Mouse (Mus musculus): Measurements from ENCODE around the gene Tubd1. TPM values are rescaled to one million over a fixed set of nuclear protein-coding genes. Genes with fewer than 3 reads are reported as not detected.

Gene Tubd1
- polyA plus RNA-seq, 1 experiment, result 7.5 TPM

- H3K4me1 ChIP-seq (ENCODE audit: control insufficient read depth, insufficient read depth, insufficient read length, low read length), result peaks cover 6% of the 10 kb centered on the region
- H3K27ac ChIP-seq (replicated peaks; ENCODE audit: low read depth, low read length), result peak overlapping the region; percentile 89
- peak overlapping the region; percentile 58 for H3K4me3 ChIP-seq (ENCODE audit: insufficient read depth, low read depth, low read length)
Measured at GRCm38 (mm10) chr11:86584898-86585597, 40.3 kb downstream of the Tubd1 start.

GRCm38 (mm10) chr11:86585598-86585984, 40.8 kb downstream of the Tubd1 start:
- H3K4me3 ChIP-seq (ENCODE audit: insufficient read depth, low read depth, low read length), result peak overlapping the region; percentile 58
- peaks cover under 1% of the 10 kb centered on the region for H3K4me1 ChIP-seq (ENCODE audit: control insufficient read depth, insufficient read depth, insufficient read length, low read length)
- H3K27ac ChIP-seq (replicated peaks; ENCODE audit: low read depth, low read length), result peak overlapping the region; percentile 89

DNA sequence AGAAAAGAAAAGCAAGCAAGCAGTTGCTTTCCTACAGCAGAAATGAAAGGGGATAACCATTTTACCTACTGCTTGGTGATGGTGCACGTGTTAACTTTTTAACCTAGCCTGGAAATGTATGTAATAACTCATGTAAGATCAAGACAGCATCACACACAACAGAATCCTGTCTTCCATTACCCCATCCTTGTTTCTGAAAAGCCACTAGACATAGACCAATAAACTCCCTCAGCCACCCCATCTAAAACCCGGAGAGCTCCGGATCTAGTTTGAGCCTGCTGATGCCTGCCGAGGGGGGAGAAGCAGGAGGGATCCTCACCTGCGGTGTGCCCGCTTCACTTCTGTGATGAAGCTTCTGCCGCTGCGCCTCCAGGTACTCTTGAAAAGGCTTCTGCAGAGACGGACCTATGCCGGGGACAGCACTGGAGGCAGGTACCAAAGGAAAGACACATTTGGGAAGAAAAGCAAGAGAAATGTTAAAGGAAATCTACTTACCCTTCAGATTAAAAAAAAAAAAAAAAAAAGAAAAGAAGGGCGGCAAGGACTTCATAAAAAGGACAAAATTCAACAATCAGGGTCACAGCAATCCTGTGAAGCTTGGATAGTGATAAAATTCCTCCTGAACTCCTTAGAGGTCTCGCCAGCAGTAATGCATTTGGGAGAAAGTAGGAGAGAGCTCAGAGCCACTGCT, 41.5 kb downstream of the Tubd1 start:
- peak overlapping the region; percentile 77 for H3K4me3 ChIP-seq (ENCODE audit: insufficient read depth, low read depth, low read length)
- H3K4me1 ChIP-seq (ENCODE audit: control insufficient read depth, insufficient read depth, insufficient read length, low read length), result no peaks in the 10 kb centered on the region
- peak overlapping the region; percentile 96 for H3K27ac ChIP-seq (replicated peaks; ENCODE audit: low read depth, low read length)

DNA sequence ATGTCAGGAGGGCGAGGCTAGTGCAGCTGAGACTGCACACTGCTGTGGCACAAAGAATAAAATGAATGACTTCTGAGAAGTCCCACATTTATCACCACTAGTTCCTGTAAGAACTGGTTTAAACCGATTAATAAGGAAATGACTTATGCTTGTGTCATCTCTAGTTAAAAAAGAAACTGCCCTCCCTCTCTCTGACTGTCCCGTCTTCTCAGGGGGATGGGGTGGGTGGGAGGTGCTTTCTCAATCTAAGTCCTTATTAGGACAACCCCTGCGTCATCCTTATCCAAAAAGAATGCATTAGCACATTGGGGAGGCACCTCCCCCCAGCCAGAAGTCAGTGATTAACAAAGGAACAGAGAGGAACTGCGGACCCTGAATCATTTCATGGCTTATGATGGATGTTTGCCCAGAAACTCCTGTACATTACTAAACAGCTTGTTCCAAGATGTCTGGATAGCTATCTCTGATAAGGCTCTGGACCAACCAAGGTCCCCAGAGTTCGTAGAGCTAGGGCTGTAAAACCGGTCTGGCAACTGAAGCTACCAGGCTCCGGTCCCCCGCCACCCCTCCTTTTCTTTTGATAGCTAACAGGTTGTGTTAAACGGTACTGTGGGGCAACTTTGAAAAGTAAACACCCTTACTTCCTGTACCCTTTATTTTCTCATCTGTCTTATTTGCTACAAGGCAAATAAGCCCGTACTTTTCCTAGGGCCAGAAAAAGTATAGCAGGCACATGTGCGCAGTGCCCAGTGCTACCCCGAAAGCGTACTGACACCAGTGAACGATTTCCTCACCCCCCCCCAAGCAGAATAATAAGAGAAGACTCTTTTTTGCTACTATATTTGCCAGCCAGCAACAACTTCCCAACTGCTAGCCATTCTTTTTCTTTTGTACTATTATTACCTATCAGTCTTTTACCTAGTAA, 42.3 kb downstream of the Tubd1 start:
- H3K4me1 ChIP-seq (ENCODE audit: control insufficient read depth, insufficient read depth, insufficient read length, low read length), result no peaks in the 10 kb centered on the region
- peak overlapping the region; percentile 77 for H3K4me3 ChIP-seq (ENCODE audit: insufficient read depth, low read depth, low read length)
- peak overlapping the region; percentile 96 for H3K27ac ChIP-seq (replicated peaks; ENCODE audit: low read depth, low read length)

- Histone ChIP-seq H3K27ac (replicated peaks; ENCODE audit: low read depth, low read length) (peak overlapping the region; percentile 96), H3K4me3 (ENCODE audit: insufficient read depth, low read depth, low read length) (no peak overlapping the region)
Measured at GRCm38 (mm10) chr11:86587830-86588229, 43.0 kb downstream of the Tubd1 start.

DNA sequence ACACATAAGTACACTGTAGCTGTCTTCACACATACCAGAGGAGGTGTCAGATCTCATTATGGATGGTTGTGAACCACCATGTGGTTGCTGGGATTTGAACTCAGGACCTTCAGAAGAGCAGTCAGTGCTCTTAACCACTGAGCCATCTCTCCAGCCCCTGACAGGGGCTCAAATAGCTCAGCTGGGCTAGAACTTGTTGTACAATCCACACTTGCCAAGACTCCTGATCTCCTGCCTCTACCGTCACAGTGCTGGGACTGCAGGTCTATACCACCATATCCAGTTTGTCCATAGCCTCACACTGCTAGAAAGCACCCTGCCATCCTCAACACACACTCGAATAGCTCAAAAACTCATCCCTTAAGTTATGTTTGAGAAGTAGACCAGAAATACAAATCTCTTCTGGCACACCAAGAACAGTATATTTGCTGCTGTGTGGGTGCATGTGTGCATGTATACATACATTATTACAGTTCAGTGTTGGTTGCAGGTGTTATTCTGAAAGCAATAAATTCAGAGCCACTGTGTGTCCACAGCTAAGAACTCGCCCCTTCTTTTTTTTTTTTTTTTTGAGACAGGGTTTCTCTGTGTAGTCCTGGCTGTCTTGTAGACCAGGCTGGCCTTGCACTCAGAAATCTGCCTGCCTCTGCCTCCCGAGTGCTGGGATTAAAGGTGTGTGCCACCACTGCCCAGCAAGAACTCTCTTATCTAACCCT, 44.0 kb downstream of the Tubd1 start:
- no peaks in the 10 kb centered on the region for H3K4me1 ChIP-seq (ENCODE audit: control insufficient read depth, insufficient read depth, insufficient read length, low read length)
- H3K27ac ChIP-seq (replicated peaks; ENCODE audit: low read depth, low read length), result no peak overlapping the region
- H3K4me3 ChIP-seq (ENCODE audit: insufficient read depth, low read depth, low read length), result no peak overlapping the region

More at GRCm38 (mm10) chr11:86587830-86588229, 43.0 kb downstream of the Tubd1 start:
- no peaks in the 10 kb centered on the region for H3K4me1 ChIP-seq (ENCODE audit: control insufficient read depth, insufficient read depth, insufficient read length, low read length)

DNA sequence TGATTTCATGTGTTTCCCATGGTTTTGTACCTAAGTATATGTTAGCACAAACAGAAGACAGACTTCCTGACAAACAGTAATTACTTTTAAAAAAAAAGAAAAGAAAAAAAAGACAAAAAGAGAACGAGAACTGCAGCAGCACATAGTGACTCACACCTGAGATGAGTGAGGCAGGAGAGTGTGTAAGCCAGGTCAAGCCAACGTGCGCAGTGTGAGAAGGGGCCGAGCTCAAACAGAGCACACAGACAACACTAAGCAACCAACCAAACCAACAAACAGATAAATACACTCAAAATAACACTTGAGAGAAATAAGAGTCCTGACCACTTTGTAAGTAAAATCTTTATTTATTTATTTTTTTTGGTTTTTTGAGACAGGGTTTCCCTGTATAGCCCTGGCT, 45.3 kb downstream of the Tubd1 start:
- Histone ChIP-seq H3K4me3 (ENCODE audit: insufficient read depth, low read depth, low read length) (no peak overlapping the region), H3K27ac (replicated peaks; ENCODE audit: low read depth, low read length) (no peak overlapping the region), H3K4me1 (ENCODE audit: control insufficient read depth, insufficient read depth, insufficient read length, low read length) (peaks cover 5% of the 10 kb centered on the region)

DNA sequence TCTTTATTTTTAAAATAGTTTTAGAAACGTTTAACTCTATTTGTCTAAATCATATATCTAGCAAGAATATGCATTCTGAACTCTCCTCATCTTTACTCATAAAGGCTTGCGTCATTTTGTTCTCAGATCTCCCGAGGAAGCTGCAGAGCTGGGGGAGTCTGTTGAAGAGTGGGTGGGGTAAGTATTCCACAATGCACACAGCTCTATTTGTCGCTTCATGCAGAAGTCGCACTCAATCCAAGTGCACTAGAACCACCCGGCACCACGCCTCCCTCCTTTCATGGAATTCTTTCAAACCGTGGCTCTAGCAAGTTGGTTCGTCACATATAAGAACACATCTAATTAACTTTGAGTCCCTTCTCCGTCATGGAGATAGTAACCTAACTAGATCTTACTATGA, 45.8 kb downstream of the Tubd1 start:
- Histone ChIP-seq H3K4me3 (ENCODE audit: insufficient read depth, low read depth, low read length) (no peak overlapping the region), H3K4me1 (ENCODE audit: control insufficient read depth, insufficient read depth, insufficient read length, low read length) (peaks cover 5% of the 10 kb centered on the region), H3K27ac (replicated peaks; ENCODE audit: low read depth, low read length) (no peak overlapping the region)

- Histone ChIP-seq H3K27ac (replicated peaks; ENCODE audit: low read depth, low read length) (no peak overlapping the region), H3K4me1 (ENCODE audit: control insufficient read depth, insufficient read depth, insufficient read length, low read length) (peaks cover 5% of the 10 kb centered on the region), H3K4me3 (ENCODE audit: insufficient read depth, low read depth, low read length) (no peak overlapping the region)
Measured at GRCm38 (mm10) chr11:86591301-86591845, 46.6 kb downstream of the Tubd1 start.

- peak overlapping the region; percentile 66 for H3K27ac ChIP-seq (replicated peaks; ENCODE audit: low read depth, low read length)
- H3K4me1 ChIP-seq (ENCODE audit: control insufficient read depth, insufficient read depth, insufficient read length, low read length), result peaks cover 5% of the 10 kb centered on the region
- no peak overlapping the region for H3K4me3 ChIP-seq (ENCODE audit: insufficient read depth, low read depth, low read length)
Measured at GRCm38 (mm10) chr11:86591931-86592616, 47.3 kb downstream of the Tubd1 start.

GRCm38 (mm10) chr11:86592993-86593392, 48.2 kb downstream of the Tubd1 start:
- Histone ChIP-seq H3K27ac (replicated peaks; ENCODE audit: low read depth, low read length) (peak overlapping the region; percentile 51; the same call in 1 of the 2 replicates), H3K4me1 (ENCODE audit: control insufficient read depth, insufficient read depth, insufficient read length, low read length) (peaks cover 5% of the 10 kb centered on the region), H3K4me3 (ENCODE audit: insufficient read depth, low read depth, low read length) (no peak overlapping the region)

DNA sequence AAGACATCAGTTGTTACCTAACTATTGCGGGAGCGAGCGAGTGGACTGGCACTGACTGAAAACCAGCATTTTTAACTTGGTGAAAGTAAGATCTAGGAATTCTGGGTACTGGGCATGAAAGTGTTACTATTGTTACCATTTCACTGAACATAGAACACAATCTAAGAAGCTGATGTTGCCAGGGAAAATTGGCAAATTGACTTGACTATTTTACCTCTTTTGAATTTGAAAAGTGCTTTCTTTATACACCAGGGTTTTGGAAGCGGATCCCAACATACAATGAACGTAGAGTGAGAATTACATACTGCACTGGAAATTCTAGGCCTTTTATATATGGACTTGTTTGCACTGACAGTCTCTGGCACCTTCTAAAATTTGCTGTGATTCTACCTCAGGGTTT, 48.7 kb downstream of the Tubd1 start:
- H3K27ac ChIP-seq (replicated peaks; ENCODE audit: low read depth, low read length), result peak overlapping the region; percentile 51; the same call in 1 of the 2 replicates
- H3K4me3 ChIP-seq (ENCODE audit: insufficient read depth, low read depth, low read length), result no peak overlapping the region

DNA sequence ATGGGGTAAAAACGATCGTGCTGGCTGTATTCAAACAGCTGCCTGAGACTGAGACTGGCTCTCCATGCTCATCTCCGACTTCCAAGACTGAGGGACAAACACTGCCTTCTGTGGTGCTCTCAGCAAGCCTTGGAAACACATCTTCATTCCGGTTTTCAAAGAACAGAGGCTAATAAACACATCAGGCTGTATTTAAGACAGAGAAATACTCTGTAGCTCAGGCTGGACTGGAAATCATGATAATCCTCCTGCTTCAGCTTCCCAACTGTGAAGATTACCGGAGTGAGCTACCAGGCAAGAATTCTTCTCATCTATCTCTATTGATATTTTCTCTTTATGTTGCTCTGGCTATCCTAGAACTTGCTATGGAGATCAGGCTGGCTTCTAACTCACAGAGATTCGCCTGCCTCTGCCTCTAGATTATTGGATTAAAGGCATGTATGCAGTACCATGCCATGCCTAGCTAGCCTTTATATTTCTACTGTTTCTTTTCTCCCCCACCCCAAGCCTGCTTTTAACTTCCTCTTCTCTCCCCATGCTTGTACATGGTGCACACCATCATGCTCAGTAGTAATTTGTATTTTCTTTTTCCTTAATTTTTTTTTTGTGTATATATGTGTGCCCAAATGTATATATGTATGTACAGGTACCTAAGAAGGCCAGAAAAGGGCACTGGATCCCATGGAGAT, 49.5 kb downstream of the Tubd1 start:
- Histone ChIP-seq H3K4me3 (ENCODE audit: insufficient read depth, low read depth, low read length) (no peak overlapping the region), H3K27ac (replicated peaks; ENCODE audit: low read depth, low read length) (0 out of 2 replicates have a peak overlapping the region, but pooled peaks have one; percentile 33), H3K4me1 (ENCODE audit: control insufficient read depth, insufficient read depth, insufficient read length, low read length) (peaks cover 5% of the 10 kb centered on the region)

More for the DNA sequence above, 48.7 kb downstream of the Tubd1 start:
- H3K4me1 ChIP-seq (ENCODE audit: control insufficient read depth, insufficient read depth, insufficient read length, low read length), result peaks cover 5% of the 10 kb centered on the region

Measured in brown adipose tissue, adult 24 weeks (tissue).